Mouse (Mus musculus) lung, embryonic 14.5 days (tissue): ENCODE measurements around the gene Acbd5. TPM values are rescaled to one million over a fixed set of nuclear protein-coding genes. Genes with fewer than 3 reads are reported as not detected.

Experiments
- ATAC-seq: fragments of 200-750 bp; cut with Nextera tagmentation; 2 replicates; pipeline ENCODE4 v1.8.0; 2017; ENCODE audit warnings: mild to moderate bottlenecking, moderate TSS enrichment, moderate library complexity; ENCODE audit not compliant: insufficient read depth
- DNase-seq: peaks from one replicate; pipeline ENCODE4 v3.0.0-alpha.2; 2015
- H3K27ac ChIP-seq: fragments of 300-500 bp; sonication (generic); 2 replicates; pipeline ENCODE4 v1.5.1; 2014; ENCODE audit warnings: low read depth, mild to moderate bottlenecking, moderate library complexity
- H3K27me3 ChIP-seq: fragments of 300-500 bp; sonication (generic); 2 replicates; pipeline ENCODE4 v1.6.1; 2014; ENCODE audit warnings: low read length, control low read depth; ENCODE audit not compliant: insufficient read depth
- H3K36me3 ChIP-seq: fragments of 300-500 bp; sonication (generic); 2 replicates; pipeline ENCODE4 v1.6.1; 2014; ENCODE audit warnings: control low read depth; ENCODE audit not compliant: insufficient read depth
- H3K4me1 ChIP-seq: fragments of 300-500 bp; sonication (generic); 2 replicates; pipeline ENCODE4 v1.6.1; 2014; ENCODE audit warnings: antibody characterized with exemption, control low read depth; ENCODE audit not compliant: insufficient read depth
- H3K4me2 ChIP-seq: fragments of 300-500 bp; sonication (generic); 2 replicates; pipeline ENCODE4 v1.6.1; 2014; ENCODE audit warnings: mild to moderate bottlenecking
- H3K4me3 ChIP-seq: fragments of 300-500 bp; sonication (generic); 2 replicates; pipeline ENCODE4 v1.5.1; 2014; ENCODE audit warnings: low read depth, low read length
- H3K9ac ChIP-seq: fragments of 300-500 bp; sonication (generic); 2 replicates; pipeline ENCODE4 v1.6.1; 2014
- H3K9me3 ChIP-seq: fragments of 300-500 bp; sonication (generic); 2 replicates; pipeline ENCODE4 v1.6.1; 2016; ENCODE audit warnings: low read depth, low read length, control low read depth
- CTCF ChIP-seq: IDR thresholded peaks from 2 replicates; pipeline ENCODE4 v1.5.1; 2016; ENCODE audit warnings: antibody characterized with exemption, low read depth
- WGBS: fragments of 180-500 bp; shearing (Covaris S2); extraction: QIAGEN DNeasy Blood & Tissue Kit; methylation state at CpG from one replicate; pipeline ENCODE4 v1.1.7; 2014; 5-methylcytosine and 5-hydroxymethylcytosine counted together
- polyA plus RNA-seq: library from polyadenylated mRNA; unstranded; fragments of >200 nt; fragmentation: Nextera tagmentation; extraction: Ambion mirVana; gene quantifications from 2 replicates; pipeline ENCODE4 v1.2.1, GENCODE M21; 2014

Acbd5 gene
- polyA plus RNA-seq, 1 experiment from 2014 or later = 24.6 TPM

- H3K27me3 ChIP-seq = no peaks in the 10 kb centered on the region
- H3K4me2 ChIP-seq = no peak overlapping the region
- WGBS = 64% methylated on average over 4 of the region's 4 CpGs
- TF ChIP-seq CTCF = no peak
- H3K4me3 ChIP-seq = no peak overlapping the region
- DNase-seq (peak; percentile 17), ATAC-seq (no peak)
- no peaks in the 10 kb centered on the region for H3K9me3 ChIP-seq
- H3K4me1 ChIP-seq = peaks cover 3% of the 10 kb centered on the region
- H3K36me3 ChIP-seq = no peaks in the 10 kb centered on the region
- H3K27ac ChIP-seq = no peak overlapping the region
- no peak overlapping the region for H3K9ac ChIP-seq
Observed at GRCm38 (mm10) chr2:23041457-23041856, 26.5 kb upstream of the Acbd5 start.

- no peak for TF ChIP-seq CTCF
- whole genome bisulfite sequencing = 84% methylated on average over 3 of the region's 3 CpGs
Observed at GRCm38 (mm10) chr2:23042189-23042588, 25.8 kb upstream of the Acbd5 start.

GRCm38 (mm10) chr2:23045703-23046102 lies 22.3 kb upstream of the Acbd5 start:
- Histone ChIP-seq H3K4me3 (no peak overlapping the region), H3K27me3 (no peaks in the 10 kb centered on the region), H3K36me3 (no peaks in the 10 kb centered on the region), H3K27ac (no peak overlapping the region), H3K4me2 (no peak overlapping the region), H3K9me3 (no peaks in the 10 kb centered on the region), H3K9ac (no peak overlapping the region), H3K4me1 (no peaks in the 10 kb centered on the region)
- no peak for TF ChIP-seq CTCF
- ATAC-seq = no peak
- 38% methylated on average over 1 of the region's 1 CpGs for WGBS
- DNase-seq = no peak

More at GRCm38 (mm10) chr2:23042189-23042588, 25.8 kb upstream of the Acbd5 start:
- no peak overlapping the region for H3K9ac ChIP-seq
- no peak for DNase-seq
- no peaks in the 10 kb centered on the region for H3K36me3 ChIP-seq
- no peaks in the 10 kb centered on the region for H3K27me3 ChIP-seq
- no peak for ATAC-seq
- H3K27ac ChIP-seq = no peak overlapping the region
- H3K4me1 ChIP-seq = peaks cover 3% of the 10 kb centered on the region
- H3K9me3 ChIP-seq = no peaks in the 10 kb centered on the region
- no peak overlapping the region for H3K4me2 ChIP-seq
- no peak overlapping the region for H3K4me3 ChIP-seq

GRCm38 (mm10) chr2:23048006-23048405 lies 20.0 kb upstream of the Acbd5 start:
- Histone ChIP-seq H3K36me3 (no peaks in the 10 kb centered on the region), H3K4me1 (no peaks in the 10 kb centered on the region), H3K9me3 (no peaks in the 10 kb centered on the region), H3K27me3 (no peaks in the 10 kb centered on the region), H3K4me2 (no peak overlapping the region), H3K4me3 (no peak overlapping the region), H3K27ac (no peak overlapping the region), H3K9ac (no peak overlapping the region)
- DNase-seq (no peak), ATAC-seq (no peak)
- no peak for TF ChIP-seq CTCF

DNA sequence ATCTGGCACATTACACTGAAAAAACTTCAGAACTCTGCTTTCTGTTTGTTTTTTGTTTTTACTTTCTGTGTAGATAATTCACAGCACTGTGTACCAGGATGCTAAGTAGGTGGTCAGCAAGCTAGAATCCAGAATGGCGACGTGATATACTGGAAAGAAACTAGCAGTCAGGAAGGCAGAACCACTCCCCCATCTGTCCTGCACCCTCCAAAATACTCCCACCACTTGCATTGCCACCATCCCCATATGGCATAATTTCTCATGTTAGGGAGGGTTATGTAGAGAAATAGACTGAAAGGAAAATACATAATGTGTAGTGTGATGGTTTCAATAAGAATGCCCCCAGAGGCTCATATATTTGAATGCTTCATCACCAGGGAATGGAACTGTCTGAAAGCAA lies 16.1 kb upstream of the Acbd5 start:
- no peaks in the 10 kb centered on the region for H3K36me3 ChIP-seq
- DNase-seq (no peak), ATAC-seq (no peak)
- H3K4me2 ChIP-seq = no peak overlapping the region
- H3K27ac ChIP-seq = no peak overlapping the region
- WGBS = 66% methylated on average over 2 of the region's 2 CpGs
- H3K27me3 ChIP-seq = no peaks in the 10 kb centered on the region
- no peak overlapping the region for H3K9ac ChIP-seq
- no peaks in the 10 kb centered on the region for H3K9me3 ChIP-seq
- TF ChIP-seq CTCF = no peak
- no peak overlapping the region for H3K4me3 ChIP-seq
- H3K4me1 ChIP-seq = no peaks in the 10 kb centered on the region

DNA sequence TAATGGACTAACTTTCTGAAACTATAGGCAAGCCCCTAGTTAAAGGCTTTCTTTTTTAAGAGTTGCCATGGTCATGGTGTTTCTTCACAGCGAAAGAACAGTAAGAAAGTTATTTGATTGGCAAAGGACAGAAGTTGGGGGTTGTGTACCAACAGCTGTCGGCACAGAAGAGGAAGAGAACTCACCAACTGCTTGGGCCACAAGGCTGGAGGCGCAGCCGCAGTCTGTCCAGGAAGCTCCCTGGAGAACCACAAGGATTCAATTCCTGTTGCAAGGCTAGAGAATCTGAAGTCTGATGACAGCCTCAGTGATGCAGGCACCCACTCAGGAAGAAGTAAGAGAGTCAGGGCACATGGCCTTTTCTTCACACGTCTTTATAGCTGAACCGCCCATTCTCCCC lies 15.4 kb upstream of the Acbd5 start:
- no peak for TF ChIP-seq CTCF
- DNase-seq = no peak
- no peak overlapping the region for H3K27ac ChIP-seq
- ATAC-seq = no peak
- no peak overlapping the region for H3K4me3 ChIP-seq
- H3K27me3 ChIP-seq = no peaks in the 10 kb centered on the region
- 66% methylated on average over 6 of the region's 6 CpGs for WGBS
- no peaks in the 10 kb centered on the region for H3K36me3 ChIP-seq
- H3K4me2 ChIP-seq = no peak overlapping the region
- no peaks in the 10 kb centered on the region for H3K9me3 ChIP-seq
- no peaks in the 10 kb centered on the region for H3K4me1 ChIP-seq
- H3K9ac ChIP-seq = no peak overlapping the region

DNA sequence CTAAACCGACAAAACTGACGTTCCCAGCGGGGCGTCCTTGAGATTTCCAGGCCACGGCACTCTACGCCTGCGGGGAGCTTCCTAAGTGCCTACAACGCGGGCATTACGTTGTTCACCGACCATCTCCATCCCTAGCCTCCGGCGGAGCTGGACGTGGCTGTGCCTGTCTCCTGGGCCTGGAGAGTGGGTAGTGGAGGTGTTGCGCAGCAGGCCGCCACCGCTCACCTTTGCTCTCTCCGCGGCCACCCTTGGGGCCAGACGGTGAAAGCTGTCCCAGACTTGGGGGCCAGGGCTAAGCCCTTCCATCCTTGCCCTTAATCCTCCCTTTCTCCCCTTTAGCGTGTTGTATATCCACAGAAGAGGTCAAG lies 387 bp downstream of the Acbd5 start:
- Histone ChIP-seq H3K4me2 (peak overlapping the region; percentile 98), H3K27ac (peak overlapping the region; percentile 96), H3K27me3 (no peaks in the 10 kb centered on the region), H3K36me3 (0 out of 2 replicates have a peak, but pooled peaks cover 5% of the 10 kb centered on the region), H3K9me3 (no peaks in the 10 kb centered on the region), H3K4me3 (peak overlapping the region; percentile 66), H3K9ac (peak overlapping the region; percentile 82), H3K4me1 (no peaks in the 10 kb centered on the region)
- no peak for TF ChIP-seq CTCF
- ATAC-seq (peak; percentile 61), DNase-seq (no peak)
- 1% methylated on average over 21 of the region's 21 CpGs for WGBS
